Mouse (Mus musculus) A20 (cell line): Measurements from ENCODE around the gene Igsf23.
"Not testable (repeated sequence)": the region's sequence is repeated elsewhere in the genome, so short reads cannot be mapped to it uniquely, and the experiment has no call there.

ENCODE experiments used
- DNase-seq: peaks from one replicate; pipeline ENCODE4 v3.0.0-alpha.2; 2011; ENCODE audit warnings: low read depth, low spot score

Igsf23 gene

GRCm38 (mm10) chr7:19935961-19936360, 14.6 kb downstream of the Igsf23 start:
- DNase-seq: no peak

GRCm38 (mm10) chr7:19935171-19935751, 15.3 kb downstream of the Igsf23 start:
- DNase-seq: no peak

DNA sequence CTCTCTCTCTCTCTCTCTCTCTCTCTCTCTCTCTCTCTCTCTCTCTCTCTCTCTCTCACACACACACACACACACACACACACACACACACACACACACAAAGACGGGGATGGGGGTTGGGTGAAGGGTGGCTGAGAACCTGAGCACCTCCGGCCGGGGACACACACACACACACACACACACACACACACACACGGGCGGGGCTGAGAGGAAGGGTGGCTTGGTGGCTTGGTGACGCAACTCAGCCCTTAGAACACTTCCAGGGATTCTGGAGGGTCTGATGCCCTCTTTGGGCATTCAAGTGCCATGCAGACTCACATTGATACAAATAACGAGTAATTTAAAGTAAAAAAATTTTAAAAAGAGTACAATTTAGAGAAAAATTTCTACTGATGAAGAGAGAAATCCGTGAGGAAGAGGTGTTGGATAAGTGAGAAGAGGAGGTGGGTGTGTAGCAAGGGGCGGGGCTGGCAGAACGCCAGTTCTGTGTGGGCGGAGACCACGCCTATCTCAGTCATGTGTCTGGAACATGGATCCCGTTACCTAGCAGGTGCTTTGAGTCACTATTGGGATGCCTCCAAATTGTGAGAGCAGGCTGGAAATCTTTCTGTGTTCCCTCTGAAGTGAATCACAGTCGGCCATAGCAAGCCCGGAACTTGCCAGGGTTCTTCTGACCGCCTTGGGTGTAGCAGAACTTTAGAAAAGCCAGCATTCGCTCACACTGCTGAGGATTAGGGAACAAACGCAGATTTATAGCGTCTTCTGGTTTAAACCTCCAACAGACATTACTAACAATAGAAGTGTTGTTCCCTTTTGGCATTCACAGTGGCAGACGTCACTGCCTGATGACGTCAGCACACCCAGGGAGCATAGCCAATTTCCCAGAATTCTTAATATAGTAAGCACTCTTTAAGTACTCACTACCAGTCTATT, 17.4 kb downstream of the Igsf23 start:
- peak; percentile 12 for DNase-seq

DNA sequence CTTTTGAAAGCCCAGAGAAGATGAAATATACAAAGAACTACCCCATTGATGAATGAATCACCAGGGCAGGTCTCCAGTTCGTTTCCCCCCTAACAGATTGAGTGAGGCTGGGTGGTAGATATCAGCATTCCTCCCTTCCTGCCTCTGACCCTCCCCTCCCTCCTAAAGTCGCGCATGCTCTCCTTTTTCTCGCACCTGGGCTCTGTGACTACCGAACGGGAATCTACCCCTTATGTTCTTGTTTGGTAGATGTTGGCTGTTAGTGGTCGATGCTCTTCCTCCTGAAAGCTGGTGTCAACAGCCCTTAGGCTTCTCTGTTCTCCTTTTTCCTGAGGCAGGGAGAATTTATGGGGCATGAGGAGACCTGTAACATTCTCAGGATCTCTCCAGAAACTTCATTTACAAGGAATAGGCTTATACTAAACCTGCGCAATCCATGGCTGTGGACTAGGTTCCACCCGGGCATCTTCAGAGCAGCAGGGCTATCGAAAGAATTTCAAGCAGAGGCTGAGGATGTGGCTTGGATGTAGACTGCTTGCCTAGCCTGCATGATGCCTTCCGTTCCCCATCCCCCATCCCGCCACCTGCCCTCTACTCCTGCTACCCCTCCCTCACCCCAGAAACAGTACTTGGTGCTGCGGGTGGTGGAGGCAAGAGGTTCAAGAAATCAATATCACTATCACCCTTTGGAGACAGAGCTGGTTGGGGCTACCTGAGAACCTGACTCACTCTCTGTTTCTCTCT, 18.3 kb downstream of the Igsf23 start:
- DNase-seq: no peak

DNA sequence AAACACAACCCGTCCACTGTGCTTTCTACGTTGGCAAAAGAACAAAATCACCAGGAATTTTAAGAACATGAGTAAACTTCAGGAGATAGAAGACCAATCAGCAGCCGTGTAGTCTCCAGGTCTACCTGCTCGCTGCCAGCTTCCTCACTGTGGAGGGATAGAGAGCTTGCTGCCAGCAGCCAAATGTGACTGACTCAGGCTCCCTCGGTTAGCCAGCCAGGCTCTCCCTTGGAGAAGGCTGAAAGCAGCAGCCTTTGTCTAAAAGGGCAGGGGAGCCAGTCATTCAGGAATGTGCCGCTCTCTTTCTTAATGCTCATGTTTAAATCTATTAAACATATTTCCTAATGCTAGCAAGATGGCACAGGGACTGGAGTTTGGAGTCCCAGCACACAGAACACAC, 20.1 kb downstream of the Igsf23 start:
- DNase-seq: not testable (repeated sequence)

GRCm38 (mm10) chr7:19928486-19928885, 22.1 kb downstream of the Igsf23 start:
- DNase-seq: no peak

- no peak for DNase-seq
These were observed 23.6 kb downstream of the Igsf23 start for GRCm38 (mm10) chr7:19926849-19927480.

DNA sequence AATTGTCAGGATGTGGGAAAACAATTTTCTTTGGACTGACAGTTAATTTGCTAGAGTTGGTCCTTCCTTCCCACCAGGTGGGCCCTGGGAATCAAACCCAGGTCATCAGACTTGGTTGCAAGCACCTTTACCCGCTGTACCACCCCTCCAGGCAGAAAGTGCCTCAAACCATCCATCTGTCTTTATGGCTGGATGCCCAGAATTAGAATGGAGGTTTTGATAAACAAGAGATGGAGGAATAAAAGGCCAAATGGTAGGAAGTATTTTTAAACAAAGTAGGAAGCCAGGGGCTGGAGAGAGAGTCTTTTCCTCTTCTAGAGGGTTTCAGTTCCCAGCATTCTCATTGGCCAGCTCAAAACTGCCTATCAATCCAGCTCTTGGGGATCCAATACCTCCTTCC, 25.2 kb downstream of the Igsf23 start:
- no peak for DNase-seq

DNA sequence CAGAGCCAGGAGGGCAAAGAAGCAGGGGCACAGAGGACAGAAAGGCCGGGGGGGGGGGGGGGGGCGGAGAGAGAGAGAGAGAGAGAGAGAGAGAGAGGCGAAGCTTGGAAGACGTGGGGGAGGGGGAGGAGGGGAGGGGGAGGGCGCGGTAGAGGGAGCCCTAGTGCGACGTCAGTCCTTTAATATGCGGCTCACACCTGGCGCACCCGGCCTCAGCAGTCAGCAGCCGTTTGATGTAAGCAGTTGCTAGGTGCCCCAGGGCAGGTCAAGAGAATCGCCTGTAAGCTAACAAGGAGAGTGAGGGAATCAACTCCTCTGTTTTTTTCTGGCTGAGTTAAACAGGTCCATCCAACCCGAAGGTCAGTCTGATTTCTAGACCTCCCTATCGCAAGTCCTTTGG, 26.8 kb downstream of the Igsf23 start:
- DNase-seq: peak; percentile 25

DNA sequence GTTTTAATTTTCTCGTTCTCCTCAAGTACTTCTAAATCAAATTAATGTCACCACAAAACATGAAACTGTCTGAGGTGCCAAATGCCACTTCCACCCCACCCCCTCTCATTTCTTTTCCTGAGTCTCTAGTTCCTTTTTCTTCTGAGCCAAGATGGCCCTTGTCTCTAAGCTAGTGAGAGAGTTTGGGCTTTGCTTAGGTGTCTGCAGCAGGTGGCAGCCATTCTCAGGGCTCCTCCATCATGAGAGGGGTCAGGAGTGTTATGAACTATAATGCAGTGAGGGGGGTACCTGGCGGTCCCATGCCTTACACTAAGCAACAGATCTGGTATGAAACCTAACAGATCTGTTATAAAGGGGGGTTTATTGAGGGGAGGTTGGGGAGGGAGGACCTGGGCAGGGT, 27.2 kb downstream of the Igsf23 start:
- peak; percentile 30 for DNase-seq

DNA sequence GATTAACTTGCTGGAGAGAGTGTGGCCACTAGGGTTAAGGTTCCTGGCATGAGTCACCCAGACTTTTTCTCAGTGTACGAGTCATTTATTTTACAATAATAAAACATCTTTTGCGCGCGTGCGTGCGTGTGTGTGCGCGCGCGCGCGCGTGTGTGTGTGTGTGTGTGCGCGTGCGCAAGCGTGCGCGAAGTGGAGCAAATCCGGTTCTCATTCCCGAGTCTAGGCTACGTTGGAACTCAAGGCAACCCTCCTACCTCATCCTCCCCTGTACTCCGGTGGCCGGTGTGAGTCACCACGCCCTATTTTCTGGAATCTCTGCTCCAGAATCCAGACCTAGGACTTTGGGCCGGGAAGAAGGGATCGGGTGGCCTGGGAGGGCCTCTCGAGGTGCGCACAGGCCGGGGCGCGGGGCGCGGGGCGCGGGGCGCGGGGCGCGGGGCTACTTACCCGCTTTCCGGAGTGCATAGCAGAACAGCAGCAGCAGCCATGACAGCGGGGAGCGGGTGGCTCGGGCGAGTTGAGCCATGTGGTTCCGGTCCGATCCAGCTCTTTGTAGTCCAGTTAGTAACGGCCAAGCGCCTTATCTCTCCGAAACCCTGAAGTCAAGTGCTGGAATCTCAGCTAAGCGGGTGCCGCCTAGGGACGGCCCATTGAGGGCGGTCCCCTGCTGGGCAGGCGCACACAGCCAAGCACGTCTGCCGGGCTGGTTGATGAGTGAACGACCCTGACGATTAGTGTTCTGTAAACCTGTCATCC, 29.9 kb downstream of the Igsf23 start, which contains the start of gene Pvr:
Gene Pvr (minus strand): TSS at position 655 of the 756 bp plus-strand sequence.
- DNase-seq: no peak

DNA sequence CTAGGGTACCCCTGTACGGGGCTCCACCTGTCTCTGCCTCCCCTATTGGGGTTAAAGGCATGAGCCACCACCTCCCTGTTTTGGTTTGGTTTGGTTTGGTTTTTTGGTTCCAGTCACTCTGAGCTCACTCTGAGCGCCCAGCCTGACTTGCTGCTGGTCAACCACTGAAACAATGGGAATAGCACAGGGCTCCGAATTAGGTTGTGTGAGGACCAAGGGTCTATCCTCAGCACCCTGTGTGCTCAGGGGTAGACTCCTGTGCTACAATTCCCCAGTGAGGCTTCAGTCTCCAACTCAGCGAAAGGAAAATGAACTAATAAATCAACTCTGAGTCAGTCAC, 30.4 kb downstream of the Igsf23 start:
- DNase-seq: no peak

DNA sequence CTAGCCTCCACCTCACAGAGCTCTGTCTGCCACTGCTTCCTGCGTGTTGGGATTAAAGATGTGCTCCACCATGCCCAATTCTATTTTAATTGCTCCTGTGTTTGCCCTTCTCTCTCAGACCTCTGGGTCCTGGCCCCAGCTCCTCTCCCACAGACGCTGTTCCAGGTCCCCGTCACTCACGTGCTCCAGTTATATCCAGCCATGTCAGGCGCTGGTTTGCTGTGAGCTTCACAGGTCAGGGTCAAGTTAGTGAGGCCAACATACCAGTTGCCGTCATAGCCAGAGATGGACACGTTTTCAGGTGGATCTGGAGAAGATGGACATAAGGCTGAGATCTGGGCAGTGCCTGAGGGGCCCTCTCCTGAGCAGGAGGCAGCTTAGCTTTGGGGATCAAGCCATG, 36.0 kb downstream of the Igsf23 start:
- DNase-seq: no peak

- DNase-seq: no peak
These were observed 38.6 kb downstream of the Igsf23 start for GRCm38 (mm10) chr7:19911695-19912524.

DNA sequence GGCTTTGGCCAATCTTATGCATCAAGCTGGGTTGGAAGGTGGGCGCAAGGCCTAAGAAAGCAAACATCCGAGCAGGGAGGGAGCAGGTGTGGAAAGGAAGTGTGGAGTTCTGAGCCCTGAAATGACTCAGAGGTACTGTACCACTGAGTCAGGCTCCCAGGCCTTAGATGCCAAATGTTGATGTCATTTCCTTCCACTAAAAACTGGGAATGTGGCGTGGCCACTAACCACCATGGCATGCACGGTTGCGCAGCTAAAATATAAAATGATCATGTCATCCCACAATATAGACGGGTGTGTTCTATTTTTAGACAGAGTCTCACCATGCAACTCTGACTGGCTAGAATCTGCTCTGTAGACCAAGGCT, 39.3 kb downstream of the Igsf23 start:
- no peak for DNase-seq

- DNase-seq: peak; percentile 73
These were observed 39.9 kb downstream of the Igsf23 start for GRCm38 (mm10) chr7:19910421-19911291.

DNA sequence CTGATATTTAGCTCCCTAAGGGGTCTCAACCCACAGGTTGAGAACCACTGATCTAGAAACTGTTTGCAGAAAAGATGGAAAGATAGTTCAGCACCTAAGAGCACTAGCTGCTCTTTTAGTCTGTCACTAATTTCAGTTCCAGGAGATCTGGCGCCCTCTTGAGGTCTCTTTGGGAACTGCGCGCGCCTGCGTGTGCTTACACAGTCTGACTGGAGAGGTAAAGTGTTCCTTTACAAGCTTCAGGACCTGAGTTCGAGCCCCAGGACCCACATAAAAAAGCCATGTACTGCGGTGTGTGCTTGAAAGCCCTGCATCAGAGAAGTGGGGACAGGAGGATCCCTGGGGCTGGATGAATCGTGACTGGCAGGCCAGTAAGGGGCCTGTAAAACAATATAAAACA, 60.7 kb downstream of the Igsf23 start:
- peak; percentile 80 for DNase-seq

- DNase-seq: no peak
These were observed 62.7 kb downstream of the Igsf23 start, which contains the start of gene Ceacam19 for GRCm38 (mm10) chr7:19887849-19888248. TSS of gene Ceacam19 (minus strand) at chr7:19887965.
